Mouse (Mus musculus): ENCODE results near the gene Nr2c2. TPM values are rescaled to one million over a fixed set of nuclear protein-coding genes. Genes with fewer than 3 reads are reported as not detected.

Gene Nr2c2
- total RNA-seq (2014; rRNA removed): 16.3 and 18.4 TPM in 2 replicates
- polyA plus RNA-seq (2012; rRNA removed): 4.8 and 5.2 TPM in 2 replicates

- Histone ChIP-seq H3K4me1 (ENCODE audit: control insufficient read depth, insufficient read depth, low read length) (peaks cover 16% of the 10 kb centered on the region), H3K4me3 (ENCODE audit: insufficient read depth, low read depth, low read length) (peak within 1 kb of the TSS; percentile 79), H3K27ac (replicated peaks; ENCODE audit: insufficient read depth, low read depth, low read length) (peak within 1 kb of the TSS; percentile 99), H3K79me2 (ENCODE audit: control insufficient read depth, insufficient read depth, low read length) (peaks cover 15% of the 10 kb centered on the region; the same call in 1 of the 2 replicates), H3K36me3 (ENCODE audit: control insufficient read depth, insufficient read depth, low read length) (no peaks in the 10 kb centered on the region), H3K27me3 (ENCODE audit: control insufficient read depth, insufficient read depth, low read length) (no peaks in the 10 kb centered on the region), H3K9ac (ENCODE audit: low read depth, low read length) (peak within 1 kb of the TSS; percentile 99)
- TF ChIP-seq POLR2A (IDR thresholded peaks at IDR 0.05; ENCODE audit: extremely low read depth, insufficient read depth, low read length) (0 out of 2 replicates have a peak, but pooled peaks have one; percentile 10), CTCF (IDR thresholded peaks at IDR 0.05; ENCODE audit: low read depth, low read length) (no peak)
- peak; percentile 62 for DNase-seq (ENCODE audit: extremely low read depth, low read depth, low spot score)
- WGBS: under 1% methylated on average over 41 of the region's 58 CpGs
Measured at GRCm38 (mm10) chr6:92091130-92091591, at the start of gene Nr2c2. Gene Nr2c2 (plus strand): TSS chr6:92091390.

- Histone ChIP-seq H3K36me3 (ENCODE audit: control insufficient read depth, insufficient read depth, low read length) (no peaks in the 10 kb centered on the region), H3K9ac (ENCODE audit: low read depth, low read length) (no peak overlapping the region), H3K27ac (replicated peaks; ENCODE audit: insufficient read depth, low read depth, low read length) (peak overlapping the region; percentile 44), H3K4me1 (ENCODE audit: control insufficient read depth, insufficient read depth, low read length) (no peaks in the 10 kb centered on the region), H3K79me2 (ENCODE audit: control insufficient read depth, insufficient read depth, low read length) (no peaks in the 10 kb centered on the region), H3K27me3 (ENCODE audit: control insufficient read depth, insufficient read depth, low read length) (no peaks in the 10 kb centered on the region), H3K4me3 (ENCODE audit: insufficient read depth, low read depth, low read length) (no peak overlapping the region)
- DNase-seq (ENCODE audit: extremely low read depth, low read depth, low spot score): no peak
- WGBS: 49% methylated on average over 4 of the region's 4 CpGs
- TF ChIP-seq POLR2A (IDR thresholded peaks at IDR 0.05; ENCODE audit: extremely low read depth, insufficient read depth, low read length): no peak
- no peak for TF ChIP-seq CTCF (IDR thresholded peaks at IDR 0.05; ENCODE audit: low read depth, low read length)
Measured at GRCm38 (mm10) chr6:92042055-92042454, 49.1 kb upstream of the Nr2c2 start.

- Histone ChIP-seq H3K4me1 (ENCODE audit: control insufficient read depth, insufficient read depth, low read length) (no peaks in the 10 kb centered on the region), H3K27me3 (ENCODE audit: control insufficient read depth, insufficient read depth, low read length) (no peaks in the 10 kb centered on the region), H3K36me3 (ENCODE audit: control insufficient read depth, insufficient read depth, low read length) (no peaks in the 10 kb centered on the region), H3K27ac (replicated peaks; ENCODE audit: insufficient read depth, low read depth, low read length) (no peak overlapping the region), H3K79me2 (ENCODE audit: control insufficient read depth, insufficient read depth, low read length) (no peaks in the 10 kb centered on the region), H3K4me3 (ENCODE audit: insufficient read depth, low read depth, low read length) (no peak overlapping the region), H3K9ac (ENCODE audit: low read depth, low read length) (no peak overlapping the region)
- 79% methylated on average over 1 of the region's 1 CpGs for WGBS
- no peak for DNase-seq (ENCODE audit: extremely low read depth, low read depth, low spot score)
- TF ChIP-seq POLR2A (IDR thresholded peaks at IDR 0.05; ENCODE audit: extremely low read depth, insufficient read depth, low read length) (no peak), CTCF (IDR thresholded peaks at IDR 0.05; ENCODE audit: low read depth, low read length) (no peak)
Measured at GRCm38 (mm10) chr6:92042850-92043249, 48.3 kb upstream of the Nr2c2 start.

DNA sequence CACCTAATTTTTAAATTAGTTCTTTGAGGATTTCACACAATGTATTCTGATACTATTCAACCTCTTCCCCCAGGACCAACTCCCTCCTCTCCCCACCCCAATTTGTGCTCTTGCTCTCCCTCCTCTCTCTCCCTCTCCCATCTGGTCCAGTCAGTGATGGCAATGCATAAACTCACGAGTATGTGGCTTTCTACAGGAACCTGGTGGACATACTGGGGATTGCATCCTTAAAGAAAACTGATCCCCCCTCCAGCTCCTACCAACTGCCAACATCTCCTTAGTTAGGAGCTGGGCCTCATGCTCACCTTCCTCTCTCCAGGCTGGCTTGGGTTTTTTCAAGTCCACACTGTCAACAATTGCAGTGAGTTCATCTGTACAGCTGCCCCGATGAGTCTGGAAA, 33.4 kb upstream of the Nr2c2 start:
- no peaks in the 10 kb centered on the region for H3K79me2 ChIP-seq (ENCODE audit: control insufficient read depth, insufficient read depth, low read length)
- no peaks in the 10 kb centered on the region for H3K4me1 ChIP-seq (ENCODE audit: control insufficient read depth, insufficient read depth, low read length)
- H3K36me3 ChIP-seq (ENCODE audit: control insufficient read depth, insufficient read depth, low read length): no peaks in the 10 kb centered on the region
- no peak for TF ChIP-seq CTCF (IDR thresholded peaks at IDR 0.05; ENCODE audit: low read depth, low read length)
- no peak for TF ChIP-seq POLR2A (IDR thresholded peaks at IDR 0.05; ENCODE audit: extremely low read depth, insufficient read depth, low read length)
- no peak for DNase-seq (ENCODE audit: extremely low read depth, low read depth, low spot score)
- no peak overlapping the region for H3K27ac ChIP-seq (replicated peaks; ENCODE audit: insufficient read depth, low read depth, low read length)
- WGBS: 65% methylated on average over 2 of the region's 2 CpGs
- no peaks in the 10 kb centered on the region for H3K27me3 ChIP-seq (ENCODE audit: control insufficient read depth, insufficient read depth, low read length)
- no peak overlapping the region for H3K9ac ChIP-seq (ENCODE audit: low read depth, low read length)
- no peak overlapping the region for H3K4me3 ChIP-seq (ENCODE audit: insufficient read depth, low read depth, low read length)

DNA sequence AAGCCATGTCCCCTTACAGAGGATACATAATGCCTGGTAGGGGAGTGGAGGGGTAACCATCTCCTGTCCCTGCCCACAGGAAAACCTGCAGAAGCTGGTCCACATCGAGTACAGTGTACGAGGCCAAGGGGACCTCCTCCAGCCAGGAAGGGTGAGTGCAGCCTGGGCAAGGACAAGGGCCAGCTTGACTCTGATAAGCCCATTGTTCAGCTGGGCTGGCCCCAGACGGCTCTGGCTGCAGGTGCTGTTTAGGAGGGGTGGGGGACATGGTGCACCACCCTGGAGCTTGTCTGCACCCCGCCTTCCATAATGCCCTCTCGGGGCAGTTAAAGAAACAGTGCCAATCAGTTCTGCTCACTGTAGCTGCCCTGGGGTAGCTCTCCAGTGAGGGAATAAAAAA, 29.5 kb upstream of the Nr2c2 start:
- DNase-seq (ENCODE audit: extremely low read depth, low read depth, low spot score): no peak
- Histone ChIP-seq H3K36me3 (ENCODE audit: control insufficient read depth, insufficient read depth, low read length) (no peaks in the 10 kb centered on the region), H3K4me1 (ENCODE audit: control insufficient read depth, insufficient read depth, low read length) (no peaks in the 10 kb centered on the region), H3K4me3 (ENCODE audit: insufficient read depth, low read depth, low read length) (no peak overlapping the region), H3K79me2 (ENCODE audit: control insufficient read depth, insufficient read depth, low read length) (no peaks in the 10 kb centered on the region), H3K9ac (ENCODE audit: low read depth, low read length) (no peak overlapping the region), H3K27me3 (ENCODE audit: control insufficient read depth, insufficient read depth, low read length) (no peaks in the 10 kb centered on the region), H3K27ac (replicated peaks; ENCODE audit: insufficient read depth, low read depth, low read length) (no peak overlapping the region)
- no peak for TF ChIP-seq CTCF (IDR thresholded peaks at IDR 0.05; ENCODE audit: low read depth, low read length)
- 58% methylated on average over 5 of the region's 5 CpGs for WGBS

GRCm38 (mm10) chr6:92063452-92063851, 27.7 kb upstream of the Nr2c2 start:
- WGBS: 67% methylated on average over 2 of the region's 2 CpGs
- Histone ChIP-seq H3K27me3 (ENCODE audit: control insufficient read depth, insufficient read depth, low read length) (no peaks in the 10 kb centered on the region), H3K36me3 (ENCODE audit: control insufficient read depth, insufficient read depth, low read length) (no peaks in the 10 kb centered on the region), H3K4me1 (ENCODE audit: control insufficient read depth, insufficient read depth, low read length) (no peaks in the 10 kb centered on the region), H3K4me3 (ENCODE audit: insufficient read depth, low read depth, low read length) (no peak overlapping the region), H3K27ac (replicated peaks; ENCODE audit: insufficient read depth, low read depth, low read length) (no peak overlapping the region), H3K79me2 (ENCODE audit: control insufficient read depth, insufficient read depth, low read length) (no peaks in the 10 kb centered on the region), H3K9ac (ENCODE audit: low read depth, low read length) (no peak overlapping the region)
- no peak for DNase-seq (ENCODE audit: extremely low read depth, low read depth, low spot score)
- TF ChIP-seq CTCF (IDR thresholded peaks at IDR 0.05; ENCODE audit: low read depth, low read length): no peak
- no peak for TF ChIP-seq POLR2A (IDR thresholded peaks at IDR 0.05; ENCODE audit: extremely low read depth, insufficient read depth, low read length)

All from liver, adult 2 months (tissue).